Mouse (Mus musculus) kidney, adult 2 months (tissue): Measurements from ENCODE around the gene Ccdc126.

Experiments used
- CTCF ChIP-seq: fragments of 200-500 bp; conservative IDR thresholded peaks from 2 replicates; pipeline ENCODE4 v1.5.1; 2011; ENCODE audit warnings: low read depth, mild to moderate bottlenecking, control low read depth, low read length, moderate library complexity, mixed read lengths; ENCODE audit not compliant: insufficient read depth, insufficient read length
- POLR2A ChIP-seq: fragments of 200-500 bp; IDR thresholded peaks from one replicate; pipeline ENCODE4 v1.6.1; 2011; ENCODE audit warnings: low read depth, low read length, control low read depth

DNA sequence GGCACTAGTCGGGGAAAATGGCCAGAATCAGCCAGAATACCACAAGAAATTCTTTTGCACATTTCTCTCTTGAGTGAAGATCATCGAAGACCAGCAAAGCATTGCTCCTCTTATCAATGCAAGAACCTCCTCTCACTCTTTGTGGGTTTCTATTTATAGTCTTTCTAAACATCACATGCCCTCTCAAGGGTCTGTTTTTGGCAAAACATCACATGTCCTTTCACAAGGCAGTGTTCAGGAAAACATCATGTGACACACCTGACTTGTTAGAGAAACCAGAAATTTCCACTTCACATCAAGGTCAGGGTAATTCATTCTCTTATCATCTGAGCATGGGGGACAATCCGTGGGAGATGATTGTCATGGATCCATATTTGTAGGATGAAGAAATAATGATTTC lies 35.5 kb downstream of the Ccdc126 start:
- TF ChIP-seq POLR2A (no peak), CTCF (no peak)
